Mouse (Mus musculus) embryonic fibroblast, embryonic 13.5 days (primary cell): ENCODE measurements around the gene Gm27029. TPM values are rescaled to one million over a fixed set of nuclear protein-coding genes. Genes with fewer than 3 reads are reported as not detected.
"Not testable (repeated sequence)": the region's sequence is repeated elsewhere in the genome, so short reads cannot be mapped to it uniquely, and the experiment has no call there.

Experiments
- H3K27ac ChIP-seq: 2 replicates; pipeline ENCODE4 v1.5.1; 2012; ENCODE audit warnings: low read length, control low read depth, inconsistent platforms; ENCODE audit not compliant: insufficient read depth
- H3K4me1 ChIP-seq: 2 replicates; pipeline ENCODE4 v1.6.1; 2011; ENCODE audit warnings: low read length; ENCODE audit not compliant: control insufficient read depth, insufficient read depth
- H3K4me3 ChIP-seq: 2 replicates; pipeline ENCODE4 v1.5.1; 2011; ENCODE audit warnings: mild to moderate bottlenecking, control low read depth, low read length; ENCODE audit not compliant: insufficient read depth
- CTCF ChIP-seq: IDR thresholded peaks from 2 replicates; pipeline ENCODE4 v1.5.1; 2011; ENCODE audit warnings: mild to moderate bottlenecking, control low read depth, low read length, moderate library complexity, borderline replicate concordance; ENCODE audit not compliant: insufficient read depth
- POLR2A ChIP-seq: IDR thresholded peaks from 2 replicates; pipeline ENCODE4 v1.6.1; 2011; ENCODE audit warnings: low read depth, mild to moderate bottlenecking, control low read depth, low read length, moderate library complexity
- polyA plus RNA-seq: library from polyadenylated mRNA; stranded (reverse); fragments of >200 nt; gene quantifications from 2 replicates; pipeline ENCODE4 v1.2.4, GENCODE M21; 2011; ENCODE audit warnings: low read depth; ENCODE audit not compliant: missing spikeins, insufficient read length

Gene Gm27029
- polyA plus RNA-seq: 12.6 and 14.7 TPM in 2 replicates

DNA sequence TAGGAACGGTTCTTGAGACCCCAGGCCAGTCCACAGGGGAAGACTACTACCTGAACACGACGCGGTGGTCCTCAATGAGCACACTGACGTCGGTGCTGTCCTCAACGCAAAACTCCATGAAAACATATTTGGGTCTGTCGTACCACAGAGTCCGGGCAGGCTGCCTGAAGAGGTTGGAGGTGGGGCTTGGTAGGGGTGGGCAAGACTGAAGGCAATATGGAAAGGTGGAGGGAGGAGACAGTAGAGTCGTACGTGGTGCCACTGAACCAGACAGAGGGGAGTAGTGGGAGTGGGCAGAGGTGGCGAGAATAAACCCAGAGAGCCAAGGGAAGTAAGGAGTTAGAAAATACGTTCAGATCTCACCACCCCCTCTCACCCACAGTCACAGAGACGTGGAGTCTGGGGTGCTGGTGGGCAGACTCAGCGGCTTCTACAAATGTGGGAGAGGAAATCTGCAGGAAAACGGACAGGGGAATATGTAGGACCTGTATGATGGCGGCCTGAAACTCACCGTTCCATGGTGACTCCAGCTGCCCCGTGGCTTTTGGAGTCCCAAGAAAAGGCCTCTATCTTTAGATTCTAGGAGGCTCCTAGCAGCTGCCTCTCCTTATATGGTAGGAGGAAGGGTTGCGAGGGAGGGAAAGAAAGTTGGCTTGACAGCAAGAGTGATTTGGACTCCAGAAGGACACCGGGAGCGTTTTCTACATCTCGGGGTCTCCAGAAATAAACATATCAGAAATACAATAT lies at the start of gene Gm27029:
Gm27029 (minus strand) TSS at position 692 of the 747 bp plus-strand sequence.
- H3K4me3 ChIP-seq: peak within 1 kb of the TSS; percentile 81
- no peak for TF ChIP-seq CTCF
- TF ChIP-seq POLR2A: peak; percentile 64; the same call in 1 of the 2 replicates
- peaks cover 2% of the 10 kb centered on the region; the same call in 1 of the 2 replicates for H3K4me1 ChIP-seq
- H3K27ac ChIP-seq: peak within 1 kb of the TSS; percentile 90

DNA sequence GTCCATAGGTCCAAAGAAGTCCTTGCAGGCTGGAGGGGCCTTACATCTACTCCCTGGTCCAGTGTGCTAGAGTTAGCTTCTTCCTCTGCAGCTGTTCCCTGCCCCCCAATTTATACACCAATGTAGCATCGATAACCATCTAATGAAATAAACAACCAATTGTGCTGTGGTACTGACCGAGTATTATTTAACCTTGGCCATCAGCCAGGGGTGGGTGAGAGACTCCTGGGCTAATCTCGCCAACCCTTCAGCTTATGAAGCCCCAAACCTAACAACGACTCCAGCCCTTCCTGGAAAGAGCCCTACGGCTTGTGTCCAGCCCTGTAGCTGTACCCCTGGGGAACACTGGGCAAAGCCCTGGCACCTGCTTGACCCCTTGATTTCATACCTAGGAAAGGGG lies 49.7 kb upstream of the Gm27029 start:
- TF ChIP-seq POLR2A: no peak
- no peak for TF ChIP-seq CTCF
- H3K4me1 ChIP-seq: no peaks in the 10 kb centered on the region
- H3K4me3 ChIP-seq: no peak overlapping the region
- no peak overlapping the region for H3K27ac ChIP-seq

DNA sequence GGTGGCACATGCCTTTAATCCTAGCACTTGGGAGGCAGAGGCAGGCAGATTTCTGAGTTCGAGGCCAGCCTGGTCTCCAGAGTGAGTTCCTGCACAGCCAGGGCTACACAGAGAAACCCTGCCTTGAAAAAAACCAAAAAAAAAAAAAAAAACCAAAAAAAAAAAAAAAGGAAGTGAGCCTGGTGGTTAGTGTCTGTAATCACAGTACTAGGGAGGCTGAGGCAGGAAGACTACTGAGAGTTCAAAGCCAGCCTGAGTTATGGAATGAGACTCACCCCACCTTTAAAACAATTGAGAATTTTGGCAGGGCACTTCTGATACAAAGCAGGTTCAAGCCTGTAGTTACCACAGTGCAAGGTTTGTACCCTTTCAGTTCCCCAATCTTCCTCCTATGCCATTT lies 49.1 kb upstream of the Gm27029 start:
- not testable (repeated sequence) for H3K27ac ChIP-seq, H3K4me3 ChIP-seq, H3K4me1 ChIP-seq

DNA sequence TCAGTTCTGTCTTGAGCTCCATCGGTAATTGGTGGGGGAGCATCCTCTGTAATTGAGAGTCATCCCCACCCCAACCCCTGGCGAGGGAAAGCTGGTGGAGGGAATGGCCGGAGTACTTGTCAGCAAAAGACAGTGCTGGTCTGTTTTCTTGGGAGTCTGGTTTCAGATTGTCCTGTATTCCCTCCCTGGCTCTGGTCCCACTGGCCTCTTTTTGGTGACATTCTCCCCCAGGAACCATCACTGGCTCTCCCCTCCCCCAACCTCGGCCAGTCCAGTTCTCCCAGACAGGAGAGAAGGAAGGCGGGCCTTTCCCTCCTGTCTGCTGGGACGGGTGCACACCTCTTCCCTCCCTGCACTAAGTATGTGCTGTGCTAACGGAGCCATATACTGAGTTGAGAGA lies 47.7 kb upstream of the Gm27029 start:
- TF ChIP-seq POLR2A (no peak), CTCF (no peak)
- Histone ChIP-seq H3K4me1 (0 out of 2 replicates have a peak, but pooled peaks cover 5% of the 10 kb centered on the region), H3K27ac (no peak overlapping the region), H3K4me3 (no peak overlapping the region)

DNA sequence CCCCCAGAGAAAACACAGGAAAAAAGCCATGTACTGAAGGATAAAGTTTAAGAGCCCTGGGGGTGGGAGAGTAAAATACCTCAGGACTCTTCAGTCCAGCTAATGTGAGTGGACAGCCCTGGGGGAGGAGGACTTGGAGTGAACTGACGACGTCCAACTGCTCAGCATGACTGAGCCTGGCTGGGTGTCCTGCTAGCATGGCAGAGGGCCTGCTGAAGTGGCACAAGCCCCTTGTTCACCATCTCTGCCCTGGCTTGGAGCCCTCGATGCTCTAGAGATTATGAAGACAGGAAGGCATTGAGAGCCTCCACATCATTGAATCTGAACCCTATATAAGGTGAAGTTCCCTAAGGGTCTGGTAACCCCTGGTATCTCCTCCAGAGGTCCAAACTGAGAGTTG lies 47.3 kb upstream of the Gm27029 start:
- Histone ChIP-seq H3K4me3 (no peak overlapping the region), H3K27ac (no peak overlapping the region), H3K4me1 (0 out of 2 replicates have a peak, but pooled peaks cover 5% of the 10 kb centered on the region)
- TF ChIP-seq POLR2A (no peak), CTCF (no peak)

GRCm38 (mm10) chr11:101470206-101470605 lies 45.6 kb upstream of the Gm27029 start:
- Histone ChIP-seq H3K4me3 (no peak overlapping the region), H3K27ac (no peak overlapping the region), H3K4me1 (0 out of 2 replicates have a peak, but pooled peaks cover 5% of the 10 kb centered on the region)
- no peak for TF ChIP-seq CTCF
- TF ChIP-seq POLR2A: no peak

DNA sequence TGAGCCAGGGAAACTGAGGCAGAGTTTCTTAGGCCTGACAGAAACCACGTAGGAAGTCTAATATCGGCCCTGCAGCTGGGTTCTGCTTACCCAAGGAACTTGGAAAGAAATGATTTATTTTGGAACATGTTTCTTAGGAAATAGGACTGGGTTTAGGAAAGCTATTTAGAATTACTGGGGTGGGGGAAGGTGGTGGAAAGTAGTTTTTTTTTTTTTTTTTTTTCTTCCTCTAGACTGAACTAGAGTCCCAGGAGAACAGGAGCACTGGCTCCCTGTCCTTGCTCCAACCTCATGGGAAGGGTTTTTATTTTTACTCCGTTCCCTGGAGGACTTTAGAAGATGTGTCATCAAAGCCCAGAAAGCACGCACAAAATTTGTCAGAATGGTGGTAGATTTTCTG lies 44.6 kb upstream of the Gm27029 start:
- TF ChIP-seq POLR2A (no peak), CTCF (no peak)

DNA sequence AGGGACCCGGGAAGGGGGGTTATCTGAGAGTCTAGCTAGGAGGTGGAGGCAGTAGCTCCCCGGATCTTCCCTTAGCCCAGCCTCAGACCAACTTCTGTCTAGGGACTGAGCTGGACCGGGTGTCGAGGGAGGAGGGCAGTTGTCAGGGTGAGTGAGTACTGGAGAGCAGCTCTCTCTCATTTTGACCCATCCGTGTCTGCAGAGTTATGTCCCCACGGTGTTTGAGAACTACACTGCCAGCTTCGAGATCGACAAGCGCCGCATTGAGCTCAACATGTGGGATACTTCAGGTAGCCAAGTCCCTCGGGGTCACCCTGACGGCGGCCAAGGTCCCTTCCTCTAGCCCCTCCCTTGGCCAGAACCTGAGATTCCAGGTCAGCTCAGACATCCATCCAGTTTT lies 44.1 kb upstream of the Gm27029 start:
- peak overlapping the region; percentile 71 for H3K4me3 ChIP-seq
- no peak overlapping the region for H3K27ac ChIP-seq
- H3K4me1 ChIP-seq: 0 out of 2 replicates have a peak, but pooled peaks cover 5% of the 10 kb centered on the region
- TF ChIP-seq POLR2A (no peak), CTCF (no peak)

More for the DNA sequence above, 44.6 kb upstream of the Gm27029 start:
- H3K4me3 ChIP-seq: no peak overlapping the region
- H3K27ac ChIP-seq: no peak overlapping the region
- 0 out of 2 replicates have a peak, but pooled peaks cover 5% of the 10 kb centered on the region for H3K4me1 ChIP-seq

- Histone ChIP-seq H3K4me1 (0 out of 2 replicates have a peak, but pooled peaks cover 5% of the 10 kb centered on the region), H3K27ac (no peak overlapping the region), H3K4me3 (peak overlapping the region; percentile 71)
- TF ChIP-seq POLR2A (peak; percentile 5; the same call in 1 of the 2 replicates), CTCF (no peak)
Observed at GRCm38 (mm10) chr11:101468263-101468688, 43.7 kb upstream of the Gm27029 start.
